Mouse (Mus musculus): ENCODE data around the gene Cfap65. TPM values are rescaled to one million over a fixed set of nuclear protein-coding genes. Genes with fewer than 3 reads are reported as not detected.

Cfap65 gene
- total and polyA plus RNA-seq, 3 experiments = 0.04 TPM; not detected in 2

DNA sequence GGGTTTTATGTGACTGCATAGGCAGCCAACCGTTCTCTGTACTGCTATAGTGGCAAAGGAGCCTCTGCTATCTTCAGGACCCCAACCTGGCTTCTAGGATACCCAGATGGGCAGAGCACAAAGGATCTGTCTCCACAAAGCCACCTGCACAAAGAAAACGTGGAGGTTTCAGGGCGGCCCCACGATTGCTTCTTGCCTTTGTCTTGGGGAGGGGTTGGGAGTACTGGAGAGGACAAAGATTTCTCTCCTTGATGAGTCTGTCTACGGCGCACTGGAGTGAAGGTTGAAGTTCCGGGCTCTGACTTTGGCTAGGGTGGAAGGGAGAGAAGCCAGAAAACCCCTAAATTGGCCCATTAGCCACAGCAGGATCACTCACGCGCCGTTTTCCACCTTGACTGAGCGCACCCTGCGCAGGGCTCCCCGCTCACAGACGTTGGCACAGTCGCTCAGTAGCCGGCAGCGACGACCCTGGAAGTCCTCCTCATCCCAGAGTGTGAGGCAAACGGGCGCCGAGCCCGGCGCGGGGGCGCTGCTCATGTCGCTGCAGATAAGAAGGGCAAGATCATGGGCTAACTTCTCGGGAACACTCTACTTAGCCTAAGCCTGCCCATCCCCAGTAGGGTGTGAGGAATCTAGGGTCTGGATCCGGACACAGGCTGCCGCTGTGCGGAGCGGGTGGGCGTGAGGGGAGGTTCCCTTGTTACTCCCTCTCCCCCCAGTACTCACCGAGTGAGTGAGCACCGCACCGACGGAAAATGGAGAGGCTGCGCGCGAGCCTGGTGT lies 42.9 kb downstream of the Cfap65 start:
- Histone ChIP-seq H3K79me2 (replicated peaks; ENCODE audit: control insufficient read depth, extremely low read depth, insufficient read depth, poor library complexity, severe bottlenecking) (no peaks in the 10 kb centered on the region), H3K9ac (ENCODE audit: insufficient read depth, low read depth) (no peak overlapping the region), H3K4me1 (ENCODE audit: control insufficient read depth in 1 of 2, insufficient read depth in 2 of 2) (peaks cover 27 to 55% of the 10 kb centered on the region in 2 experiments), H3K27me3 (replicated peaks) (peaks cover 23% of the 10 kb centered on the region), H3K4me2 (ENCODE audit: insufficient read depth, low read depth, poor library complexity, severe bottlenecking) (0 out of 2 replicates have a peak overlapping the region, but pooled peaks have one; percentile 25), H3K36me3 (replicated peaks in 1 of 2; ENCODE audit: control insufficient read depth in 1 of 2, insufficient read depth in 1 of 2, low read length in 1 of 2) (no peaks in the 10 kb centered on the region), H3K9me3 (replicated peaks; ENCODE audit: low read length) (no peaks in the 10 kb centered on the region), H3K27ac (ENCODE audit: insufficient read depth, low read depth) (no peak overlapping the region), H3K4me3 (replicated peaks in 1 of 3; ENCODE audit: low read depth in 2 of 3, low read length in 2 of 3, poor library complexity in 1 of 3) (no peak overlapping the region)
- in situ Hi-C loops (cut with MboI; ENCODE audit: low pct_ligation_motif_present, low pct_unique_long_range_greater_than_20kb, low sequenced_read_pairs) = no loop called here
- DNase-seq (ENCODE audit: extremely low read depth) = no peak
- TF ChIP-seq ZNF384 (IDR thresholded peaks at IDR 0.05; ENCODE audit: low read depth, low read length) = no peak
- TF ChIP-seq ZMIZ1 (IDR thresholded peaks at IDR 0.05; ENCODE audit: low read depth, low read length) = no peak
- TF ChIP-seq CTCF (conservative IDR thresholded peaks at IDR 0.05 in 1 of 2, IDR thresholded peaks at IDR 0.05 in 1 of 2; ENCODE audit: low read depth in 2 of 2, low read length in 2 of 2) = no peak
- TF ChIP-seq SIN3A (IDR thresholded peaks at IDR 0.05; ENCODE audit: low read length) = no peak
- no peak for TF ChIP-seq NRF1 (IDR thresholded peaks at IDR 0.05; ENCODE audit: low read depth, low read length)
- TF ChIP-seq MAZ (IDR thresholded peaks at IDR 0.05; ENCODE audit: low read depth, low read length) = no peak
- no peak for TF ChIP-seq RAD21 (IDR thresholded peaks at IDR 0.05; ENCODE audit: low read depth, low read length)
- no peak for TF ChIP-seq ZKSCAN1 (IDR thresholded peaks at IDR 0.05; ENCODE audit: borderline replicate concordance, low read depth, low read length)
- no peak for TF ChIP-seq USF1 (IDR thresholded peaks at IDR 0.05; ENCODE audit: low read depth, low read length)
- no peak for TF ChIP-seq EP300 (IDR thresholded peaks at IDR 0.05; ENCODE audit: low read length)
- no peak for TF ChIP-seq JUN (IDR thresholded peaks at IDR 0.05; ENCODE audit: insufficient read depth, low read depth, low read length)
- no peak for TF ChIP-seq ZC3H11A (IDR thresholded peaks at IDR 0.05; ENCODE audit: low read depth, low read length)
- dilution Hi-C loops (cut with MboI; ENCODE audit: extremely low pct_ligation_motif_present, extremely low pct_unique_long_range_greater_than_20kb, low sequenced_read_pairs) = no loop called here

DNA sequence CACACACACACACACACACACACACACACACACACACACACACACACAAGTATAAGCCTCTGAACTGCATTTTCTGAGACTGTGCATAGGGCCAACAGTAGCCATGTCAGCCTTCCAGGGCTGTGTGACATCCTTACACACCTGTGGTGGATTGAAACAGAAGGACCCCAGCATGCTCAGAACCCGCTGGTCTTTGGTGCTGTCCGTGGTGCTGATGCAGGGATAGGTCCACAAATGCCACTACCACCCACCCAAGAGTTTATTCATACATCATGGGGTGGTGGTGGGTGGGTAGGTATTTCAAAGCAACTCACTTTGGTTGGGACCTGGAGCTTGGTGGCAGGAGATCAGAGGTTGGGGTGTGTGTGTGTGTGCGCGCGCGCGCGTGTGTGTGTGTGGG lies 43.9 kb downstream of the Cfap65 start:
- peak; percentile 60 for DNase-seq (ENCODE audit: extremely low read depth)
- H3K79me2 ChIP-seq (replicated peaks; ENCODE audit: control insufficient read depth, extremely low read depth, insufficient read depth, poor library complexity, severe bottlenecking) = no peaks in the 10 kb centered on the region
- no peaks in the 10 kb centered on the region for H3K36me3 ChIP-seq (replicated peaks in 1 of 2; ENCODE audit: control insufficient read depth in 1 of 2, insufficient read depth in 1 of 2, low read length in 1 of 2)
- H3K4me1 ChIP-seq (ENCODE audit: control insufficient read depth in 1 of 2, insufficient read depth in 2 of 2) = peaks cover 17 to 45% of the 10 kb centered on the region in 2 experiments
- no peaks in the 10 kb centered on the region for H3K9me3 ChIP-seq (replicated peaks; ENCODE audit: low read length)
- peaks cover 28% of the 10 kb centered on the region for H3K27me3 ChIP-seq (replicated peaks)
- no peak overlapping the region for H3K4me3 ChIP-seq (replicated peaks in 1 of 3; ENCODE audit: low read depth in 2 of 3, low read length in 2 of 3, poor library complexity in 1 of 3)
- H3K27ac ChIP-seq (ENCODE audit: insufficient read depth, low read depth) = no peak overlapping the region
- dilution Hi-C loops (cut with MboI; ENCODE audit: extremely low pct_ligation_motif_present, extremely low pct_unique_long_range_greater_than_20kb, low sequenced_read_pairs) (no loop called here), in situ Hi-C loops (cut with MboI; ENCODE audit: low pct_ligation_motif_present, low pct_unique_long_range_greater_than_20kb, low sequenced_read_pairs) (no loop called here)
- TF ChIP-seq UBTF (IDR thresholded peaks at IDR 0.05; ENCODE audit: low read depth, low read length) (no peak), POLR2AphosphoS2 (IDR thresholded peaks at IDR 0.05; ENCODE audit: low read depth, low read length) (no peak), RAD21 (IDR thresholded peaks at IDR 0.05; ENCODE audit: low read depth, low read length) (no peak), CHD2 (IDR thresholded peaks at IDR 0.05; ENCODE audit: low read length) (no peak), MEF2A (IDR thresholded peaks at IDR 0.05; ENCODE audit: borderline replicate concordance, low read depth, low read length) (no peak), CHD1 (IDR thresholded peaks at IDR 0.05; ENCODE audit: low read depth, low read length) (no peak), USF2 (conservative IDR thresholded peaks at IDR 0.05; ENCODE audit: low read depth, low read length) (no peak), TCF12 (IDR thresholded peaks at IDR 0.05; ENCODE audit: low read depth, low read length) (no peak), ZKSCAN1 (IDR thresholded peaks at IDR 0.05; ENCODE audit: borderline replicate concordance, low read depth, low read length) (no peak)
- no peak overlapping the region for H3K4me2 ChIP-seq (ENCODE audit: insufficient read depth, low read depth, poor library complexity, severe bottlenecking)
- H3K9ac ChIP-seq (ENCODE audit: insufficient read depth, low read depth) = no peak overlapping the region
